Mouse (Mus musculus): Measurements from ENCODE around the gene Zfyve9.

Zfyve9 gene

DNA sequence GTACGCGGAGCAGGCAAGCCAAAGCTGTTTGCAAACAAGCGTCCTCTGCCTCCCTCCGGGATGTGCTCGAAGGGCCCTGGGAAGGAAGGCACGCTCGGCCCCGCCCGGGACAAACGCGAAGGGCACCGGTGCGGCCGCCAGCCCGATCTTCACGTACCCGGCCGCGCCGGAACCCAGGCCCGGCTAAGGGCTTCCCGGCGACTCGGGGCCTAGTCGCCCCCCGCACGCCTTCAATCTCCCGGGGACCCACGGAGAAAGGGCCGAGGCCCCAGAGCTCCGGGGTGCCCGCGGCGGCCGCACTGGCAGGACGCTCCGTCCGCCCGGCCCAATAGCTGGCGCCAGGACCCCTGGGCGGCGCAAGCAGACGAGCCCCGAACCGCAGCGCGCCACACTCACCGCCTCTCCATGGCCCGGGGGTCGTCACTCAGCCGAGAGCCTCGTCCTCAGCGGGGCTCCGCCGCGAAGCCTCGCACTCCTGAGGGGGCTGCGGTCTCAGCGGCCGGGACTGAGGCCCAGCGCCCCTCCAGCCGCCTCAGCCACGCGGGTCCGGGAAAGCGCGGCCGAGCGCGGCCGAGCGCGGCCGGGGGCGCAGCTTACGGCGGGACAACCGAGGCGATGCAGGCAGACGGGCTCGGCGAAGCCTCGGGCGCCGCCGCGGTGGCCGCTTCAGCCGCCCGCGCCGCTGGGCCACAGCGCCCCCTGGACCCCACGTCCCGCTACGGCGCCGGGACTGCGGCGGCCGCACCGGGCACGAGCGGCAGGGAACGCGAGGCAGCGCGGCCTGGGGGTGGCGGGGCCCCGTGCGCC is at the start of gene Zfyve9:
TSS of gene Zfyve9 (minus strand) at position 742 of the 807 bp plus-strand sequence.
- peak; percentile 40 for DNase-seq (ENCODE audit: low read depth)

DNA sequence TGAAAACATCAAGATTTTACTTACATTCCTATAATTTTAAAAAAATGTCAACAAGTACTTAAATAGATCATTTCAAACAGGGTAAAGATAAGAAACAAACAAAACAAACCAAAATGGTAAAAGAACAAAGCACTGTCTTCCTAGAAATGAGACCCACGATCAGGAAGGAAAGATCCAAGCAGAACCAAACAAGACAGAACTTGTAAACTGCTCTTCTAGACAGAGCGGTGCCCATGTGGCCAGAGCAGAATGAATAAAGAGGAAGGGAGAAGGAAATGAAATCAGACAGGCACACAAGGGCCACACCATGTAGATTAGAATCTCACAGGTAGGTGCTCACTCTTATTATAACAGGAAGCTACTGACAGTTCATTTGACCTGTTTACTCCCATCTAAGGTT is 46.0 kb upstream of the Zfyve9 start:
- no peak for DNase-seq (ENCODE audit: low read depth)

DNA sequence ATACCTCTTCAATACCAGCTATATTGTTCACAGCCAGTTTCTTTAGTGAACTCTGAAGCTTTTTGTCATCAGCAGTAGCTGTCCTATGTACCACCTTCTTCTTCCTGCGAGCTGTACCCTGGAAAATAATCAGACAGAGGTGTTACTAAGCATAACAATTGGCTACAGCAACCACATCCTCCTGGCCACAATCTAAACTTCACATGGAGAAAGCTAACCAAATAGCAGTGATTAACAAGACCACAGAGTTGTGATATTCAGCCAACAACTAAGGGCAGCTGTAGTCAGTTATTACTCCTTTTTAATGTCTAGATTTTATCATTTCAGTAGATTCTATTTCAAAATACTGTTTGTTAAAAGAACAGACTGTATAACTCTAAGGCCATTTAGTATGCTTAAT is 45.5 kb upstream of the Zfyve9 start:
- no peak for DNase-seq (ENCODE audit: low read depth)

DNA sequence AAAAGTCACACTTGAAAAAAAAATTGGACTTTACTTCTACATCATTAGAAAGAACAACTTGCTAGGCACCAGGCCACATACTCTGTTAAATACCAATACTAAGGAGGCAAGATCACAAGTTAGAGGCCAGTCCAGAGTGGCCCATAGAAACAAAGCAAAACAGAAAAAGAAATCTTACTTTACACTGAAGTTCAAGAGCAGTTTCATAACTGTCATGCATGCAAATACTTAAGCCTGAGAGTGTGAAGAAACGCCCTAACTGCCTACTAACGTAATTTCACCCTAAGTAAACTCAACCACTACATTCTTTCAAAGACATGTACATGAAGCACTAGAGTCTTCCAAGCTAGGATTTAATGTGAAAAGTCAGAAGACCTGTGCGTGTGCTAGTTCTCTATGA is 45.1 kb upstream of the Zfyve9 start:
- DNase-seq (ENCODE audit: low read depth), result no peak

DNA sequence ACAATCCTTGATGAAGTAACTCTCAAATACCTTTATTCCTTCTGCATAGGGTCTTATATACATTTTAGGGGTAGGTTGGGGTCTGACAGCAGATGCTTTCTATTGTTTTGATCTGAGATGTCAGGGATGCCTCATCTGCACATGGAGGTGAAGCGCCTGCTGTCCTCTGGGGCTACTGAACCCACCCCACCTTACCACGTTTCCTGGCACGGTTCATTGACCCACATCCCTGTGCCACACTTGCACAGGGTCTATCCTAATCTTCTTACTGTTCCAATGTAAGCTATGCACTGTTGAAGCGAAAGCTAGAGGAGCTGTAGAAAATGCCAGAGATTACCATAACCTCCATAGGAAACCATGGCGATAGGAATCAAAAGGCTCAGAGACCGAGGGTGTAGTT is 31.0 kb upstream of the Zfyve9 start:
- no peak for DNase-seq (ENCODE audit: low read depth)

DNA sequence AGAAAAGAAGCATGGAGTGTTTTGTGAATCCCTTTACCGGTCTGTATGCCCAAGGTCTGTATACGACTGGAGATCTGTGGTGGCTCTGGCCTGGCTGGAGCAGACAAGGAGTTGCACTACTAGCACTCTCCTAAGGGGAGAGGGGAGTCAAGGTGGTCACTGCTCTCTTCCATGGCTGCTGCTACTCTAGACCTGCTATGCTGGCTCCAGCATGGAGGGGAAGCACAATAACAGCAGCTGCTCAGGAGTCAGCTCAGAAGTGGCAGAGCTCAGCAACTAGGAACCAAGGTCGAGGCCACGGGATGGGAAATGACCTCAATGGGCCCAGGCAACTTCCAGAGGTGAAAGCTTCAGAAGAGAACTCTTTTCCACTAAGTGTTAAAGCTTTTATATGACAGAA is 30.5 kb upstream of the Zfyve9 start:
- no peak for DNase-seq (ENCODE audit: low read depth)

DNA sequence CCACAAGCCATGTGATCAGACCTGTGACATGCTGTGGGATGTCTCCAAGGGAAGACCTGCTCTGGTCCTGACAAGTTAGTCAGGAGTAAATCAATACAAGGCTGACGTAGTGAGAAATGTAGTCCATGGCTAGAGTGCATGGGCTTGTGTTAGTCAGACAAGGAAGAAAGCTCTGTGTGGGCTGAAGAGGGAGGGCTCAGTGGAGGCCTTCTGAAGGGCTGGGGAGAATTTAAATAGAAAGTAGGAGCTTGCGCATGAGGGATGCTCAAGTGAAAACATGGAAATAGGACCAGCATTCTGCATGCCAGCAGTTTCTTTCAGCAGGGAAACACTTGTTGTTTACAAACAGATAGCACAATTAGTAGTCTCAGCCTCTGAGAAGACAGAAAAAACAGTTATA is 22.9 kb upstream of the Zfyve9 start:
- DNase-seq (ENCODE audit: low read depth), result no peak

DNA sequence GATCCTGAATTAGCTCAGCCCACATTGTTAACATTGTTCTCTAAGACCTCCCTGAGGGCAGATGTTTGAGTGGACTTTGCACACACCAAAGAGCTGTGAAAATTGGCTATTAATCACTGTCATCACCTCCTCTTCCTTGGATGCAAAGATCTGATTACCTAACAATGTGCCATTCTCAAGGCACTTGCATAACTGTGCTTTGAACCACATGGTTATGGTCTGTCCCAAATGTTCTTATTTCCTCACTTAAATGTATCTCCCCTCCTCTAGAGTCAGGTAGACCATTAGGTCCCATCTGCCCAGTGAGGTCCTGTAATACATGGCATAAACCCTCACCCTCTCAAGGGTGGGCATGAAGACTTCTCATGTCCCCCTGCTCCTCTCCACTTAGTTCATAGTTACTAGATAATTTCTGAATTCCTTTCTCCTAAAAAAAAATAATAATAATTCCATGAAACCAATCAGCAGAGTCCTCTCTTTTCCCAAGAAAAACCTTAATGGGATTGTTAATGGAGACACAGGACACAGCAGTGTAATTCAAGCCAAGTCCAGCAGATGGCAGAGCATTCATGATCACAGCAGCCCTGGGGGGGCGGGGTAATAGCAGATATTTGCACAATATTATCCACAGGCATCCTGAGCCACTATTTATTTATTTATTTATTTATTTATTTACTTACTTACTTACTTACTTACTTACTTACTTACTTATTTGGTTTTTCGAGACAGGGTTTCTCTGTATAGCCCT is 17.7 kb upstream of the Zfyve9 start:
- DNase-seq (ENCODE audit: low read depth), result peak; percentile 54

DNA sequence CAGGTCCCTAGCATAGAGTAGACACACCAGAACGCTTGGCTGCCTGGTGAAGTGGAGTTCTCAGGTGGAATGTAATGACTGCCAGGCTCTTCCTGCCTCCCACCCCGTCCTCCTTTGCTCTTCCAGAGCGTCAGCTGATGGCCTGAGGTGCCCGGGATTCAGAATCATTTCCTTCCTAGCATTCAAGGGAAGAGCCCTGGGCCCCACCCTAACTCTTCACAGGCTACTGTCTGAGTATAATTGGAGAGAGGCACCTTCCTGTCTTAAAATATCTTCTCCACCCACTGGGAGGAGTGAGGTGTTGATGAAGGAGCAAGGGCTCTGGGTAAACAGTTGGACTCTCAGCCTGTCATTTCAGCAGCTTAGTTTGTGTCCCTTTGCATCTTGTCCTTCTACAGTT is 16.1 kb upstream of the Zfyve9 start:
- DNase-seq (ENCODE audit: low read depth), result no peak

DNA sequence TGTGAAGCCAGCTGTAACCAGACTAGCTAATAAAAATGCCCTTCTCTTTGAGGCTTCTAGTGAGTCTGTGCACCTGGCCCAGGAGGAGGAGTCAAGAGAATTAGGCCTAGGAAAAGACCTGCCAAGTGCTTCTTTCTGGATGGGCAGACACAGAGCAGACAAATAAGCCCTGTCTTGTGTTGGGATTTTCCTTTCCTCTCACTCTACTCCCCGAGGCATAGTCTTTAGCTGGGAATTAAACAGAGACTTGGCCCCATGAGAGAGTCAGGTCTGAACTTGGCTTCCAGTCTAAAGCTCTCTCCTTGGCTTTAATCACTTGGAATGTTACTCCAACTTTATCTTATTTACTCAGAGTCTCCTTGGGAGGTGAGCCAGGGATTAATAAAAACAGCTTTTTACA is 13.3 kb upstream of the Zfyve9 start:
- no peak for DNase-seq (ENCODE audit: low read depth)

DNA sequence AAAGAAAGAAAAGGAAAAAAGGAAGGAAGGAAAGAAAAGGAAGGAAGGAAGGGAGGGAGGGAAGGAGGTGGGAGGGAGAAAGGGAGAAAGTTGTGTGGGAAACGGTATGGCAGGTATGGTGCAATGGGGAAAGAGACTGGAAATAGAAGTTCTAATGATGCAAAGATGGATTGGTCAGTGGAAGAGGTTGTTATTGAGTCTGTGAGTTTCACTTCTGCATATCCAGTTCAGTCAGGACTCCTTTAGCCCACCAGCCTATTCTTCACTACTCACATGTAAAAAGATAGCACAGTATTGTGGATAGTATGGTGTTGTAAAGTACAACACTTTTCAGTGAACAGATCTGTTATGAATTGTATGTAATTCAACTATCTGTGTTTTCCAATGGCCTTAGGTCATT is 9.9 kb upstream of the Zfyve9 start:
- no peak for DNase-seq (ENCODE audit: low read depth)

DNA sequence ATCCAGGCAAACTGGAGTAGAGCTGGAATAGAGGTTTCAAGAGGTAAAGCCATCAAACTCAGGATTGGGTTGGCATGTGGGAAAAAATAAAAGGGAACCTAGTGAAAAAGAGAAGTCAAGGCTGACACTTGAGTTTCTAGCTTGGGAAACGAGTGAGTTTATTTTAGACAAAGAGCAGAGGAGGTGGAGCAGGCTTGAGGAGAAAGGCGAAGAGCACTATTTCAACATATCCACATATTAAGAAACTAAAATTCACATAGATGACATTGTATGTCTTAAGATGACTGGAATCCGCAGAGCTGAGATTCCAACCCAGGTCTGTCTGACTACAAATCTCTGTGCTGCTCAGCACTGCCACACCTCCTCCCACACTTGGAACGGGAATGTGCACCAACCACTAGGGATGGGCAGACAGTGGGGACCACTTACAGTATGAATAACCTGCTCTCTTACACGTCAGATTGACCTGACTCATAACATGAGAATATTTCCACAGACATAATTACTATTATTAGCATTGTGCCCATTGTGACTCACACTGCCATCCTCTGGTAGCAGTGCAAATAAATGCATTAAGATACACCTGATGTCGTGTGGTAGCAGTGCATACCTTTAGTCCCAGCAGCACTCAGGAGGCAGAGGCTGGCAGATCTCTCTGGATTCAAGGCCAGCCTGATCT is 8.8 kb upstream of the Zfyve9 start:
- DNase-seq (ENCODE audit: low read depth), result no peak

DNA sequence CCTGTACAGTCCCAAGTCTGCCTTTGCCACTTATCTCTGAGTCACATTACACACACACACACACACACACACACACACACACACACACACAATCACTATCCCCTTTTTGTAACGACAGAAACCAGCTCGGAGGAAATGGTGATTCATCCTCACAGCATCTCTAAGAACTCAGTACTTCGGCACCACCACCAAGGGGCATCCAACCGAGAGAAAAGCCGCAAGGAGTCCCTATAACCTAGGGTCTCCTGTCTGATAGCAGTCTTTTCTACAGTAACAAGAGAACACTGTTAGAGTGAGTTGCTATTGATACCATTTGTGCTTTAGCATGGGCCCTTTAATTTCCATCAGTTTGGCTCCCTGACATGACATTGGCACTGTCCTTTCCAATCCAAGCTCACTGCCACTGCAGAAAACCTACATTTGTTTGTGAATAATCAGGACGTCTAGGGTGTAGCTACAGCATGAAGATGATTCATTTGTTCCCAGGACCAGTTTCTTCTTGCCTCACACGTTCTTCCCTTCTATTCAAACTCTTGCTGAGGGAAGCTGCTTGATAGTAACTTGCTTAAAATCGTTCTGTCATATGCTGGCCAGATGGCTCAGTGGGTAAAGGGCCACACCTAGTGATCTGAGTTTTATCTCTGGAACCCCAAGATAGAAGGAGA is 2.0 kb upstream of the Zfyve9 start:
- no peak for DNase-seq (ENCODE audit: low read depth)

DNA sequence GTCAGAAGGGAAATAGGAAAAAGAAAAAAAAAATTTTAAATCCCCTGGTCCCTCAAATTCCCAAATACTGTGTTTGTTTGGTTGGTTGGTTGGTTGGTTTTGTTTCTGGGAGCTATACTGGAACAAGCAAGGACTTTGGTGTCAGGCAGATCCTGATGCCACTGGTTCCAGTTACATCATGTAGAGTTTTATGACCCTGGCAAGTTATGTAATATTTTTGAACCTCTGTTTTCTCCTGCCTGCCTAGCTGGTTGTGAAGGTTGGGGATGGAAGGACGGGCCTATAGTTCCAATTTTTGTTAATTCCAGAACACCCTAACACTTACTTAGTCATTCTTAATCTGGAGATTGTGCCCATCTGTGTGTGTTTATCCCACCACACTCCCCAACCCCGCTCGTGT is 998 bp upstream of the Zfyve9 start:
- DNase-seq (ENCODE audit: low read depth), result no peak

DNA sequence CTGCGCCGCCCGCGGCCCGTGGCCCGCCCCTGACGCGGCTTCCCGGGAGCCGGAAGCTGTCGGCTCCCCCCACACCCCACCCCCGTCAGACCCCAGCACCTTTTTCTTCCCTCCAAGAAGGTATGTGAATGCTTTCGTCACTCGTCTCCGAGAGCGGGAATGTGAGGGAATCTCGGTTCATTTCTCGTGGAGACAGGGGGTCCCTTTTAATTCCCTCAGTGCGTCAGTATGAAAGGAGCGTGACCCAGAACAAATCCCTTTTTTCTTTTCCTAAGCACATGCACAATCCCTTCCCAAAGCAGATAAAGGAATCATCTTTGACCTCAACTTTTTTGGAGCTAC is 237 bp upstream of the Zfyve9 start:
- DNase-seq (ENCODE audit: low read depth), result no peak

DNA sequence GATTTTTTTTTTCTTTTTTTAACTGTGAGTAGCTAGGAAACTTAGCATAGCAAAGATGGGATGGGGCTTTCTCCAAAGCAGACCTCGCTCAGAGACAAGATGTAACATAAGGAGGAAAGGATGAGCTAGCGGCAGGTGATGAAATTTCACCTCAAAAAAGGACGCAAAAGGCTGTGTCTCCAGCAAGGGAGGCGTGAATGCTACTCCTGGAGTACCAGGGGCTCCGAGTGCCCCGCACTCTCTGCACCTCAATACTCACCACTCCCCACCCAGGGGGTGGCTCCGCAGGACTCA is 888 bp downstream of the Zfyve9 start:
- no peak for DNase-seq (ENCODE audit: low read depth)

DNA sequence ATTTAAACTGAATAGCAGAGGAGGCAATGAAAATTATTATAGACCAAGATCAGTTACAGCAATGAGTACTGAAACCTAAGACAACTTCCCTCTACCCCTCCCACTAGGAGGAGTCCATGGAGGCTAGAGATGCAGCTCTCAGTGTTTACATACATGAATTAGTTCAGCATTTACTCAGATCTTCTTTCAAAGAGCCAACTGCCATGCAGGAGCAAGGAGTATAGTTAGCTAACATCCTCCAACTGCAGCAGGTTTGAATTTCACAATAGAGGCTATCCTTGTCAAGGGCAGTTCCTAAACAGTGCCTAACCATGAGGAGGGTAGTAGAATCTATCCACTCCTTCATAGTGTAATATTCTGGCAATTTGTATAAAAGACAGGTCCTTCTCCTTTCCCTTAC is 12.1 kb downstream of the Zfyve9 start:
- DNase-seq (ENCODE audit: low read depth), result no peak

DNA sequence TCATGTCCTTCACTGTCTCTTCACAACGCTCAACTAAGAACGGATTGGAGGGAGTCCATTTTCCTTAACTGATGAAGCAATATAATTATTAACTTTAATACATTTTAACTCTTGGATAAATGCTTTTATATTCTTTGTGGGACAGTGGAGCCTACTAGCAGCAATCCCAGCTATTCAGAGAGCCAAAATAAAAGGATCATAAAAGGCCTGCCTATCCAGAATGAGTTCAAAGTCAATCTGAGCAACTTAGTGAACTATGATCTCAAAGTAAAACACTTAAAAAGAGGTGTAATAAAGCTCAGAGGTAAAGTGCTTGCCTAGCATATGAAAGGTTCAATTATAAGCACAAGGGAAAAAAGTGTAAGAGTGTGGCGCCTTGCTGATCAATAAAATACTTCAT is 21.0 kb downstream of the Zfyve9 start:
- DNase-seq (ENCODE audit: low read depth), result no peak

DNA sequence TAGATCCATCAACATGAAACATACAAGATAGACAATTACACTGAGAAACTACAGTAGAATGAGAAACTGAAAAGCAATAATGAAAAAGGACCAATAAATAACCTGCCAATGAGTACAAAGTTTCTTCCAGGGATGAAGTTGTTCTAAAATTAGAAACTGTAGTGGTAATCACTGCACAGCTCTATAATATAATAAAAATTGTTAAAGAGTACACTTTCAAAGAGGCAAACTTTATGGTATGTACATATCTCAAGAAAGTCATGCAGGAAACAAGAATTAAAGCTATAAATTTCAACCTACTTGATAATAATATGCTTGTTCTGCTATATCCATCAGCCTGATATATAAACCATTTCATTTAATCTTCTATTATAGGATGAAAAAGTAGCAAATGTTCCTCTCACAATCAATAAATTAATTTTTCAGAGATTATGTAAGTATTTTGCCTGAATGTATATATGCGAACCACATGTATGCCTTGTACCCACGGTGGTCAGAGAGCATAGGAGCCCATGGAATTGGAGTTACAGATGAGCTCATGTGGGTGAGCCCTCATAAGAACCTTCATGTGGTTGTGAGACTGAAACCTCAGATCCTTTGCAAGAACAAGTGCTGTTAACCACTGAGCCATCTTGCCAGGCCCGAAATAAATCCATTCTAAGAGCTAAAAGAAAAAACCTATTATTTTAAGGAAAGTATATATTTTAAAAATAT is 34.3 kb downstream of the Zfyve9 start:
- DNase-seq (ENCODE audit: low read depth), result no peak

DNA sequence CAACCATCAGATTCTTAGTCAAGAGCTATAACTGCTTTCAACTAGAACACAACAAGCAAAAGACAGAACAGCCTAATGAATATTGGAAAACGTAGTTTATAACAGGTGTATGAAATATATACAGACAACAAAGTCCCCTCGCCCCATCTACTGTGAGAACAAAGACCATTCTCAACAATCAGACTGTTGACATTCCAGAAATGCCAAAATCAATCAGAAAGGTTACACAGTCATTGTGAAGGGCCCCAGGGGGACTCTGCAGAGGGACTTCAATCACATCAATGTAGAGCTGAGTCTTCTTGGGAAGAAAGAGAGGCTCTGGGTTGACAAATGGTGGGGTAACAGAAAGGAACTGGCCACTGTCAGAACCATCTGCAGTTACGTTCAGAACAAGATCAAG is 49.0 kb downstream of the Zfyve9 start:
- no peak for DNase-seq (ENCODE audit: low read depth)

DNA sequence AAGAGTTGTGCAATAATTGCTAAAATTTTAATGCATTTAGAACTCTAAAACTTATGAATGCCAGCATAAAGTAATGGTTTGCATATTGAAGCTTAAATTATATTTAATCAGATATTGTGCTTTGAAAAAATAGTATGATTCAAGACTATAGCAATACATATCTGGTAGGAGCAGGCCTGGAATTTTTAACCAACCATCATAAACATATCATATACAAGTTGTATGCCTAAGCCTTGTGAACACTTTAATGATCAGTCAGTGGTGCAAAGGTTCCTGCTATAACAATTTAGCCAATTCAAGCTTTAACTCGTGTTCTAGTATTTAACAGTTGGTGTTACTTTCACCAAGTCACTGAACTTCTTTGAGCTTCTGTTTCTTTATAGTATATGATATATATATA is 50.1 kb downstream of the Zfyve9 start:
- no peak for DNase-seq (ENCODE audit: low read depth)

DNA sequence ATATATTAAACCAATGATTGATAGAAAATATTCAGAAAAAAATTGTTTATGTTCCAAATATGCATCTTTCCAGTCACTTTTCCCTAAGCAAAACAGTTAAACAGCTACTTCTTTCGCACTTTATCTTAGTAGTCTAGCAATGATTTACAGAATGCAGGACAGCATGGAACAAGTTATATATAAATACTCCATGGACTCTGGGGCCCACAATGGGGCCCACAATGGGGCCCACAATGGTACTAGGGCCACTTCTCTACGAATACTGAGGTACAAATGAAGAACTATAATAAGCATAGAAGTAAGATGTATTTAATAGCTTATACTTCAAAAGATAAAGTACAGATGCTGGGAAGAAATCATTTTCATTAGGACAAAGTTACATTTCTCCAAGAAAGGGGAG is 56.5 kb downstream of the Zfyve9 start:
- DNase-seq (ENCODE audit: low read depth), result no peak

Data from c-Kit-positive CD71-positive TER-119-negative erythroid progenitor cells, embryonic 14.5 days (primary cell).